Mouse (Mus musculus) intestine, embryonic 14.5 days (tissue): Measurements from ENCODE around the gene Plcg1. TPM values are rescaled to one million over a fixed set of nuclear protein-coding genes. Genes with fewer than 3 reads are reported as not detected.

Source experiments
- ATAC-seq: fragments of 200-750 bp; cut with Nextera tagmentation; replicated peaks from 2 replicates; pipeline ENCODE4 v1.8.0; 2017; ENCODE audit warnings: low read depth, moderate number of reproducible peaks, moderate TSS enrichment, moderate library complexity; ENCODE audit not compliant: low FRiP score, low TSS enrichment
- DNase-seq: peaks from one replicate; pipeline ENCODE4 v3.0.0-alpha.2; 2018; ENCODE audit warnings: low spot score
- H3K27ac ChIP-seq: fragments of 300-500 bp; sonication (generic); 2 replicates; pipeline ENCODE4 v1.5.1; 2014; ENCODE audit warnings: low read depth, mild to moderate bottlenecking, control low read depth
- H3K27me3 ChIP-seq: fragments of 300-500 bp; sonication (generic); replicated peaks from 2 replicates; pipeline ENCODE4 v1.6.1; 2014; ENCODE audit warnings: low read length, control low read depth; ENCODE audit not compliant: control insufficient read depth, insufficient read depth
- H3K36me3 ChIP-seq: fragments of 300-500 bp; sonication (generic); 2 replicates; pipeline ENCODE4 v1.6.1; 2014; ENCODE audit warnings: low read length, control low read depth; ENCODE audit not compliant: control insufficient read depth, insufficient read depth
- H3K4me1 ChIP-seq: fragments of 300-500 bp; sonication (generic); replicated peaks from 2 replicates; pipeline ENCODE4 v1.6.1; 2014; ENCODE audit warnings: low read length, control low read depth, mixed read lengths; ENCODE audit not compliant: control insufficient read depth, insufficient read depth
- H3K4me2 ChIP-seq: fragments of 300-500 bp; sonication (generic); 2 replicates; pipeline ENCODE4 v1.6.1; 2014; ENCODE audit warnings: low read length
- H3K4me3 ChIP-seq: fragments of 300-500 bp; sonication (generic); 2 replicates; pipeline ENCODE4 v1.5.1; 2014; ENCODE audit warnings: low read depth, low read length, control low read depth, mixed read lengths
- H3K9ac ChIP-seq: fragments of 300-500 bp; sonication (generic); 2 replicates; pipeline ENCODE4 v1.6.1; 2014; ENCODE audit warnings: mild to moderate bottlenecking, low read length
- H3K9me3 ChIP-seq: fragments of 300-500 bp; sonication (generic); 2 replicates; pipeline ENCODE4 v1.6.1; 2016; ENCODE audit warnings: low read length, control low read depth; ENCODE audit not compliant: control insufficient read depth
- WGBS: fragments of 180-500 bp; shearing (Covaris S2); extraction: QIAGEN DNeasy Blood & Tissue Kit; methylation state at CpG from one replicate; pipeline ENCODE4 v1.1.7; 2014; 5-methylcytosine and 5-hydroxymethylcytosine counted together
- polyA plus RNA-seq: library from polyadenylated mRNA; unstranded; fragments of >200 nt; fragmentation: Nextera tagmentation; extraction: Ambion mirVana; gene quantifications from 2 replicates; pipeline ENCODE4 v1.2.1, GENCODE M21; 2014

The Plcg1 gene
- polyA plus RNA-seq, 1 experiment from 2014 or later, result 45.0 TPM

- ATAC-seq, result no peak
- H3K27ac ChIP-seq, result peak overlapping the region; percentile 97; the same call in 1 of the 2 replicates
Observed at GRCm38 (mm10) chr2:160732420-160732995, 1.4 kb downstream of the Plcg1 start.

GRCm38 (mm10) chr2:160733131-160733531 lies 2.0 kb downstream of the Plcg1 start:
- Histone ChIP-seq H3K9ac (peak overlapping the region; percentile 99), H3K4me1 (peaks cover 33% of the 10 kb centered on the region), H3K9me3 (0 out of 2 replicates have a peak, but pooled peaks cover 2% of the 10 kb centered on the region), H3K27me3 (no peaks in the 10 kb centered on the region), H3K4me2 (peak overlapping the region; percentile 88), H3K27ac (no peak overlapping the region), H3K36me3 (peaks cover 29% of the 10 kb centered on the region), H3K4me3 (peak overlapping the region; percentile 87)
- no peak for DNase-seq
- WGBS, result 14% methylated on average over 7 of the region's 7 CpGs
- ATAC-seq, result no peak

More at GRCm38 (mm10) chr2:160732420-160732995, 1.4 kb downstream of the Plcg1 start:
- 20% methylated on average over 9 of the region's 9 CpGs for WGBS
- Histone ChIP-seq H3K4me3 (peak overlapping the region; percentile 87), H3K4me1 (peaks cover 33% of the 10 kb centered on the region), H3K9me3 (0 out of 2 replicates have a peak, but pooled peaks cover 2% of the 10 kb centered on the region), H3K4me2 (peak overlapping the region; percentile 88), H3K9ac (peak overlapping the region; percentile 99), H3K27me3 (no peaks in the 10 kb centered on the region), H3K36me3 (peaks cover 29% of the 10 kb centered on the region)
- DNase-seq, result no peak

- H3K36me3 ChIP-seq, result peaks cover 35% of the 10 kb centered on the region
- H3K4me2 ChIP-seq, result peak overlapping the region; percentile 88; the same call in 1 of the 2 replicates
- ATAC-seq (no peak), DNase-seq (no peak)
- H3K4me1 ChIP-seq, result peaks cover 36% of the 10 kb centered on the region
- 68% methylated on average over 3 of the region's 3 CpGs for WGBS
- no peaks in the 10 kb centered on the region for H3K27me3 ChIP-seq
- no peak overlapping the region for H3K27ac ChIP-seq
- no peak overlapping the region for H3K4me3 ChIP-seq
- H3K9ac ChIP-seq, result no peak overlapping the region
- H3K9me3 ChIP-seq, result 0 out of 2 replicates have a peak, but pooled peaks cover 2% of the 10 kb centered on the region
Observed at GRCm38 (mm10) chr2:160734331-160734730, 3.2 kb downstream of the Plcg1 start.

GRCm38 (mm10) chr2:160735706-160736310 lies 4.7 kb downstream of the Plcg1 start:
- no peaks in the 10 kb centered on the region for H3K27me3 ChIP-seq
- no peak overlapping the region for H3K27ac ChIP-seq
- H3K9me3 ChIP-seq, result 0 out of 2 replicates have a peak, but pooled peaks cover 2% of the 10 kb centered on the region
- WGBS, result 90% methylated on average over 5 of the region's 5 CpGs
- DNase-seq (no peak), ATAC-seq (no peak)
- peaks cover 28% of the 10 kb centered on the region for H3K4me1 ChIP-seq
- no peak overlapping the region for H3K4me3 ChIP-seq
- H3K4me2 ChIP-seq, result no peak overlapping the region
- H3K36me3 ChIP-seq, result peaks cover 47% of the 10 kb centered on the region
- H3K9ac ChIP-seq, result no peak overlapping the region

- 89% methylated on average over 3 of the region's 3 CpGs for WGBS
- H3K27me3 ChIP-seq, result no peaks in the 10 kb centered on the region
- no peak overlapping the region for H3K9ac ChIP-seq
- H3K36me3 ChIP-seq, result peaks cover 51% of the 10 kb centered on the region
- 0 out of 2 replicates have a peak, but pooled peaks cover 2% of the 10 kb centered on the region for H3K9me3 ChIP-seq
- no peak overlapping the region for H3K27ac ChIP-seq
- peaks cover 29% of the 10 kb centered on the region for H3K4me1 ChIP-seq
- DNase-seq, result no peak
- no peak overlapping the region for H3K4me3 ChIP-seq
- ATAC-seq, result no peak
- no peak overlapping the region for H3K4me2 ChIP-seq
Observed at GRCm38 (mm10) chr2:160736466-160736865, 5.4 kb downstream of the Plcg1 start.

- no peak for DNase-seq
- Histone ChIP-seq H3K4me2 (no peak overlapping the region), H3K27ac (no peak overlapping the region; the same call in 1 of the 2 replicates), H3K4me1 (peaks cover 20% of the 10 kb centered on the region), H3K9ac (no peak overlapping the region), H3K4me3 (no peak overlapping the region), H3K27me3 (no peaks in the 10 kb centered on the region), H3K9me3 (0 out of 2 replicates have a peak, but pooled peaks cover 2% of the 10 kb centered on the region), H3K36me3 (peaks cover 54% of the 10 kb centered on the region)
- WGBS, result 40% methylated on average over 5 of the region's 5 CpGs
- no peak for ATAC-seq
Observed at GRCm38 (mm10) chr2:160738354-160738753, 7.3 kb downstream of the Plcg1 start.

DNA sequence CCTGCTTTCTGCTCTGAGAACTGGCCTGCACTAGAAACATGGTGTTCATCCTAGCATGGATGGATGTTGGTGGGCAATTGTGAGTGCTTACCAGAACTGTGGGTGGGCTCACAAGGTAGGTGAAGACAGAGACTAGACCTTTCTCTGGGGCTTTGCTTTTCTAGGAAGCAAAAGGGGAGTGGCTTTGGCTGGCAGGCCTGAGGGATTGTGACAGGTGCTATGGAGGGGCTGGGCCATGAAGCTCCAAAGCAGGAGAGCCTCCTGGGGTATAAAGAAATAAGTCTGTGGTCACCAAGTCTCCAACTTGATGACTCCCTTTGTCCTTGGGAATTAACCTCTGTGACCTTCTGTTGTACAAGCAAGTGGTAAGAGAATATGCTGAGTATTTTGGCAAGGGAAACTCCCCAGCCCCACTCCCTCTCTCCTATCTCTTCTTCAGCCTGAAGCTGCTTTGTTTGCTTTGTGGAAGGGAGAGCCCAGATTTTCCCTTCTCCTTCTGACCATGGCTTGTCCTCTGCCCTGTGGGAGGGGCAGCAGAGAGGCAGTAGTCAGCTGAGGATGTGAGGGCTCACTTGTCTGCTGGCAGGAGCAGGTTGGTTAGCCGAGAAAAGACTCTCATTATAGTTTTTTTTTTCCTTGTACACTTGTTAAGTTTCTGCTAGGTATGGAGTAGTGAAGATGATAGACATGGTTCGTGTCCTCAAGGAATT lies 8.7 kb downstream of the Plcg1 start:
- Histone ChIP-seq H3K4me1 (peaks cover 6% of the 10 kb centered on the region; the same call in 1 of the 2 replicates), H3K27me3 (no peaks in the 10 kb centered on the region), H3K36me3 (peaks cover 42% of the 10 kb centered on the region), H3K9ac (no peak overlapping the region), H3K4me3 (no peak overlapping the region), H3K9me3 (0 out of 2 replicates have a peak, but pooled peaks cover 2% of the 10 kb centered on the region), H3K27ac (no peak overlapping the region; the same call in 1 of the 2 replicates), H3K4me2 (no peak overlapping the region)
- ATAC-seq (no peak), DNase-seq (no peak)
- 46% methylated on average over 2 of the region's 2 CpGs for WGBS

GRCm38 (mm10) chr2:160740521-160741156 lies 9.5 kb downstream of the Plcg1 start:
- H3K27ac ChIP-seq, result no peak overlapping the region
- H3K27me3 ChIP-seq, result no peaks in the 10 kb centered on the region
- no peak overlapping the region for H3K4me2 ChIP-seq
- H3K9me3 ChIP-seq, result 0 out of 2 replicates have a peak, but pooled peaks cover 2% of the 10 kb centered on the region
- H3K36me3 ChIP-seq, result peaks cover 43% of the 10 kb centered on the region
- DNase-seq, result no peak
- peaks cover 6% of the 10 kb centered on the region; the same call in 1 of the 2 replicates for H3K4me1 ChIP-seq
- 67% methylated on average over 11 of the region's 11 CpGs for WGBS
- ATAC-seq, result no peak
- no peak overlapping the region for H3K4me3 ChIP-seq
- H3K9ac ChIP-seq, result no peak overlapping the region
